Mouse (Mus musculus) E14TG2a.4 (cell line): ENCODE measurements around the gene Wdr19.
A peak's percentile ranks its signal among the peaks of the same experiment; 100 is the strongest.

ENCODE experiments used
- H3K27me3 ChIP-seq: 2 replicates; pipeline ENCODE4 v1.6.1; 2014; ENCODE audit warnings: low read length, control low read depth; ENCODE audit not compliant: insufficient read depth
- H3K36me3 ChIP-seq: 2 replicates; pipeline ENCODE4 v1.6.1; 2014; ENCODE audit warnings: low read length, control low read depth; ENCODE audit not compliant: insufficient read depth
- H3K4me1 ChIP-seq: replicated peaks from 2 replicates; pipeline ENCODE4 v1.6.1; 2014; ENCODE audit warnings: low read depth, low read length, control low read depth
- H3K4me3 ChIP-seq: replicated peaks from 2 replicates; pipeline ENCODE4 v1.5.1; 2014; ENCODE audit warnings: mild to moderate bottlenecking, low read length
- H3K9me3 ChIP-seq: 2 replicates; pipeline ENCODE4 v1.6.1; 2014; ENCODE audit warnings: low read length, control low read depth
- CTCF ChIP-seq: conservative IDR thresholded peaks from 2 replicates; pipeline ENCODE4 v1.5.1; 2014; ENCODE audit warnings: low read length
- NANOG ChIP-seq: IDR thresholded peaks from 2 replicates; pipeline ENCODE4 v1.6.1; 2014; ENCODE audit warnings: borderline replicate concordance, low read length, mixed read lengths
- POU5F1 ChIP-seq: IDR thresholded peaks from 2 replicates; pipeline ENCODE4 v1.6.1; 2014; ENCODE audit warnings: low read length, borderline replicate concordance

Gene Wdr19

DNA sequence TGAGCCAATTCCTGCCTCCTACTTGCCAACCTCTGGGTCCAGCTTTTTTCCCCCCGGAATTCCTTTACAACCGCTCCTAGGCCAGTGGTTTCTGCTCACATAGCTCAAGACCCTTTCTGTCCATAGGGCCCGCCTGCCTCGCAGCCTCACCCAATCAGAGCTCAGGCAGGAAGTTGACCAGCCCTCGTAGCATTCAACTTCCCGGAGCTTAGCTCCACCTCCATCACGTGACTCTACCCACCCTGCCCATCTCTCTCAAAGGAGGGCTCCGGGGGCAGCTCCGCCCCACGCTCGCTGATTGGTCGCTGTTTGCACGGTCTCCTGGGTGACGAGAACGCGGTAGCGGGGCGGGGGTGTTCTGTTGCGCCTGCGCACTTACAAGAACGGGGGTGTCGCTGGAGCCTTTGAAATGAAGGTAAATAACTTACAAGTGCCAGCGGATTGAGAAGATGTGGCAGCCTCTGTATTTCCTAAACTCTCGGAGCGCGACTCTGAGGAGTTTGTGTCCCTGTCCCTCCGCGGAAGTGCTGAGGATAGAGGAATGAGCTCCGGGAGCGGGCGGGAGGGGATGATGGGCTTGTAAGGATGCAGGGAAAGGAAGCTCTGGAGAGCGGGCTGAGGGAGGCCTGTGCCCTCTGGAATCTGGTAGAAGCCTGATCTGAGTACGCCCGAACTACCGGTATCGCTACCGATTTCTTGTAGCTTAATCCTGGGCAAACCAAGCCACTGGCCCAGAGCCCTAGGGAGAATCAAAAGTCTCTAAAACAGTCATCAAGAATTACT is at the start of gene Wdr19:
Gene Wdr19, plus strand, starts transcription at position 351 of the 783 bp plus-strand sequence.
- H3K27me3 ChIP-seq = no peaks in the 10 kb centered on the region
- peak within 1 kb of the TSS; percentile 85 for H3K4me3 ChIP-seq
- H3K9me3 ChIP-seq = no peaks in the 10 kb centered on the region
- H3K4me1 ChIP-seq = peaks cover 11% of the 10 kb centered on the region
- no peak for TF ChIP-seq NANOG
- H3K36me3 ChIP-seq = no peaks in the 10 kb centered on the region

DNA sequence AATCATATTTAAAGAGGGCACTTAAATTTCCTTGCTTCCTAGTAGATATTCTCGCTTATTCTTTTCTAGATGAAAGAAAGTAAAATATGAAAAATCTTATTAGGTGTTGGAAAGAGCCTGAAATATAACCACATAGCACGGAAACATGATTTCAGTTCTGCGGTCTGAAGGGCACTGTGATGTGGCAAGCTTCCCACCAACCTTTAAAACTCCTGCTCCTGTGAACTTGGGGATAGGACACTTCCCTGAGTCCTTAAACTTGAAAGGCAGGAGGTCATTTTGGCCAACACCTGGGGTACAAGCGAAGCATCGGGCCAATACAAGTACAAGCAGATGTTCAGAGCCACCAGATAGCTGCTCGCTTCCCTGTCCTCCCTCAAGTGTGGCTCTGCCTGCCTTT is 49.8 kb upstream of the Wdr19 start:
- H3K4me1 ChIP-seq = peaks cover 5% of the 10 kb centered on the region
- TF ChIP-seq NANOG (no peak), POU5F1 (no peak), CTCF (no peak)
- no peaks in the 10 kb centered on the region for H3K27me3 ChIP-seq
- H3K36me3 ChIP-seq = no peaks in the 10 kb centered on the region
- no peaks in the 10 kb centered on the region for H3K9me3 ChIP-seq
- H3K4me3 ChIP-seq = no peak overlapping the region

DNA sequence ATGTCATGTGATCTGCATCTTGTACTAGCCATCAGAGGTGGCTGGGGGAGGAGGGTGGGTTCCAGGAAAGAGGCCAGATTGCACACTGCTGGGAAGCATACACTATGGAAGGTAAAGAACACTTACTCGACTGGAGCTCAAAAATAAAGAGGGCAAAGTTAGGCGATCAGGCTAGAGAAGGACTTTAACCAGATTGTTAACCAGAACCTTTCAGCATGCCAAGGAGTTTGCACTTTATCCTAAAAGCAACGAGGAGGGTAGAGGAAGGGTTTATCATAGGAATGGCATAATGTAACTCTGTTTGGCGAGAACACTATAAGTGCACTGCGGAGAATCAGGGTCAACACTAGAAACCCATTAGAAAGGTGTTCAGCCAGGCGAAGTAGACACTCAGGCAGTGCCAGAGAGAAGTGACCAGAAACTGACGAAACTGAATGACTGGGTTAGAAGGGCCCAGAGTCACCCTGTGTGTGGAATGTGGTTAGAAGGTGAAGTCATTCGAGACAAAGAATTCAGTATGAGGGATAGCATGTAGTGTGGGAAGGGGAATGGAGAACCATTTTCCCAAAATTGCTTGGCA is 49.0 kb upstream of the Wdr19 start:
- Histone ChIP-seq H3K27me3 (no peaks in the 10 kb centered on the region), H3K4me1 (no peaks in the 10 kb centered on the region), H3K36me3 (no peaks in the 10 kb centered on the region), H3K9me3 (no peaks in the 10 kb centered on the region), H3K4me3 (no peak overlapping the region)
- TF ChIP-seq NANOG = no peak

DNA sequence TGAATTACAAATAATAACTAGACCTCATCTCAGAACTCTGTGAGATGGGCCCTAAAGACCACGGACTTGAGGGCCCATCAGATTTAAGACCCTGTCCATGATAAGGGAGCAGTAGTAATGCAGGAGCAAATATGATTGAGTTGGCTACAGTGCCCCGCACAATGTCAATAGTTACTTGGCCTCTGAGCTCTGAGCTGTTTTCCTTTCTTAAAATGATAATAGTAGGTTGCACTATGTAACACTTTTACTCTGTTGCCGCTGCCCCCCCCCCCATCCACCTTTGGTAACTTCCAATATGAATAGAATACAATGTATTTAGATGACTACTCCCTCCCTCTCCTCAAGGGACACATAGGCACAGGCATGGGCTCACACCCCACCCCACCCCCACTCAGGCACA is 48.2 kb upstream of the Wdr19 start:
- no peak overlapping the region for H3K4me3 ChIP-seq
- TF ChIP-seq NANOG = no peak
- TF ChIP-seq CTCF = no peak
- no peak for TF ChIP-seq POU5F1
- H3K27me3 ChIP-seq = peaks cover 2% of the 10 kb centered on the region; the same call in 1 of the 2 replicates
- H3K4me1 ChIP-seq = no peaks in the 10 kb centered on the region
- no peaks in the 10 kb centered on the region for H3K9me3 ChIP-seq
- H3K36me3 ChIP-seq = no peaks in the 10 kb centered on the region

DNA sequence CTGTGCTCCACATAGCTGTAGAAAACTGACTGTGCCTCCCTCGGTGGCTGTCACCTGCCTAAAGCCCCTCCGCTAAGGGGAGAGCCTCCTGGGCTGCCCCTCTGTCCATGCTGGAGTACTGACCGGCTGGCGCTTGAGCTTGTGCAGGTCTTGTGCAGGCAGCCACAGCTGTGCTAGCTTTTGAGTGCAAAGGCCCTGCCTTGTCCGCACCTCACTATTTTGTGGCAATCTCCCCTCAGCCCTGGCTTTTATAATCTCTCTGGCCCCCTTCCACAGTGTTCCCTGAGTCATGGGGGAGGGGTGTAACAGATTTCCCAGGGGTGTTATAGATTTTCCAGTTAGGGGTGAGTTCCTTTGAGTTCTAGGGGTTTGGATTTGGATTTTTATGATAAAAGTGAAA is 47.7 kb upstream of the Wdr19 start:
- Histone ChIP-seq H3K4me1 (no peaks in the 10 kb centered on the region), H3K9me3 (no peaks in the 10 kb centered on the region), H3K36me3 (no peaks in the 10 kb centered on the region), H3K4me3 (no peak overlapping the region), H3K27me3 (peaks cover 2% of the 10 kb centered on the region; the same call in 1 of the 2 replicates)
- TF ChIP-seq NANOG = no peak
- no peak for TF ChIP-seq CTCF
- TF ChIP-seq POU5F1 = no peak

DNA sequence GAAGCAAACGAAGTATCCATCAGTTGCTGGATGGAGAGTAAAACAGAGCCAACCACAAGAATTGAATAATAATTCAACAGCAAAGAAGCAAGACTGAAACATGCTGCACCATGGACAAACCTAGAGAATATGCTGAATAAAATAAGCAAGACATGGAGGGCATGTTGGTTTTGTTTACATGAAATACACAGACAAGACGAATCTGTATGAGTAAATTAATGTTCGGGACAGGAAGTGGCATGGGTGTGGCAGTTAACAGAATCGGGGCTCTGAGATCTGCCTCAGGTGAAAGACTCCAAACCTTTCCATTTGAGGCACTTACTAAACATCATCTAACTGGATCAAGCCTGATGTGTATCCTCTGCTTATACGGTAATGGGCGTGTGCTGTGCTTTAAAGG is 45.2 kb upstream of the Wdr19 start:
- Histone ChIP-seq H3K27me3 (peaks cover 2% of the 10 kb centered on the region; the same call in 1 of the 2 replicates), H3K9me3 (no peaks in the 10 kb centered on the region), H3K4me3 (no peak overlapping the region), H3K4me1 (peaks cover 17% of the 10 kb centered on the region), H3K36me3 (no peaks in the 10 kb centered on the region)
- no peak for TF ChIP-seq POU5F1
- TF ChIP-seq CTCF = no peak
- no peak for TF ChIP-seq NANOG

DNA sequence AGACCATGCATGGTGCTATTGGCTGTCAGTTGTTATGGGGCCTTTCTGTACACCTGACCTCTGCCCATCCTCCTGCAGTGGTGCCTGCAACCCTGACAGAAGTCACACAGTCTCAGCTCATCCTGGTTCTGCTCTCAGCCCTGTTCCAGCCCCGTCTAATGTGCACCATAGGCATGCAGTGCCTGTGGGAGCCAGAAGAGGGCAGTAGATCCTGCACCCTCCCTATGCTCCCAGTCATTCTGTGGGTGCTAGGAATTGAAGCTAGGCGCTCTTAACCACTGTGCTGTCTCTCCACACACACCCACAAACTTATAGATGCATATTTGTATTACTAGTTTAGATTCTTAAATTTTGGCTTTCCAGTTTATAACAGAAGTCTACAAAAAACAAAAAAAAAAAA is 42.6 kb upstream of the Wdr19 start:
- H3K4me1 ChIP-seq = peaks cover 17% of the 10 kb centered on the region
- peaks cover 2% of the 10 kb centered on the region; the same call in 1 of the 2 replicates for H3K27me3 ChIP-seq
- no peak overlapping the region for H3K4me3 ChIP-seq
- no peak for TF ChIP-seq NANOG
- TF ChIP-seq CTCF = peak; percentile 97
- TF ChIP-seq POU5F1 = no peak
- H3K36me3 ChIP-seq = no peaks in the 10 kb centered on the region
- H3K9me3 ChIP-seq = no peaks in the 10 kb centered on the region

DNA sequence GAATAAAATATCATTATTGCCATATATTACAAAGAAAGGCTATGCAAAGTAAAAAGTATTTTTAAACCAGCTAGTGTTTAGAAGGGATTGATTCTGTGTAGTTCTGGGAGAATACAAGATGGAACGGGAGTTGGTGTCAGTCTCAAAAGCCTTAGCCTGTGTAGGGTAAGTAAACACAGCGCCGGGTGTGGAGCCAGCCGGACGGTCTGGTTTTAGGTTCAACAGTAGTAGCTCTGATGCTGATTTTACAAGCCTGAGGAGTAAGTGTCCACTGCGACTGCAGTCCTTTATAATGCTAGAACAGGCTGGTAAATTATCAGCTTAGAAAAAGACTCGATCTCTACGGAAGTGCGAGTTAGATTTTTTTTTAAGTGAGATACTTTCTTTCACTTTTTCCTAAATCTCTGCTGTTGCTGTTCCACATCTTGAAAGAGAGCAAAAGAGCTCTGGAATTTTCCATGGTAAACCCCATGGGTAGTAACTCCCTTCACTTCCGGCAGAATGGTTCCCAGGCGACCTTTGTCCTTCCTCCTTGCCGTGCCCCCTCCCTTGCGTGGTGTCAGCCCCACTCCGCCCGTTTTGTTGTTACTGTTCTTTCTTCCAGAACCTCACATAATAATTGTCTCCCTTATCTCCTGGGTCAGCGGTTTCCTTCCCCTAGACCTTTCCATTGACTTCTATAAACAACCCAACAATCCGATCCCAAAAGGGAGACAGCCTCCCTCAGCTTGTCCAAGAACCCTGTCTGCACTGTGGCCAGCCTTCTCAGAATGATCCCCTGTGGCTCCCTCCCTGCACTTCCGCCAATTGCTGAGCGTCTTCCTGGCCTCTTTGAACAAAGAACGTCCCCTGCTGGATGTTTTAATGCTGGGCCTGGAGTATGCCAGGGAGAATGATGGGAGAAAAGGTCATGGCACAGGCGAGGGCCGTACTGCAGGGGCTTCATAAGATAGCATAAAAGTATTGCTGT is 41.8 kb upstream of the Wdr19 start:
- Histone ChIP-seq H3K4me1 (peaks cover 17% of the 10 kb centered on the region), H3K9me3 (no peaks in the 10 kb centered on the region), H3K36me3 (no peaks in the 10 kb centered on the region), H3K27me3 (peaks cover 2% of the 10 kb centered on the region; the same call in 1 of the 2 replicates), H3K4me3 (peak overlapping the region; percentile 20; the same call in 1 of the 2 replicates)
- TF ChIP-seq NANOG = no peak
- TF ChIP-seq POU5F1 = no peak
- TF ChIP-seq CTCF = no peak
